Mouse (Mus musculus) right cerebral cortex, postnatal 10 days (tissue): ENCODE measurements at regions not wholly inside any gene's neighbourhood (a gene's known extent, or its start where the extent isn't known, plus 50 kb on each side); places are given as distances from the start of the nearest gene placed in this dataset.

Experiments
- DNase-seq, 2 experiments: peaks; one replicate each; pipeline ENCODE4 v3.0.0; 2021; ENCODE audit warnings: low spot score in 2 of 2

DNA sequence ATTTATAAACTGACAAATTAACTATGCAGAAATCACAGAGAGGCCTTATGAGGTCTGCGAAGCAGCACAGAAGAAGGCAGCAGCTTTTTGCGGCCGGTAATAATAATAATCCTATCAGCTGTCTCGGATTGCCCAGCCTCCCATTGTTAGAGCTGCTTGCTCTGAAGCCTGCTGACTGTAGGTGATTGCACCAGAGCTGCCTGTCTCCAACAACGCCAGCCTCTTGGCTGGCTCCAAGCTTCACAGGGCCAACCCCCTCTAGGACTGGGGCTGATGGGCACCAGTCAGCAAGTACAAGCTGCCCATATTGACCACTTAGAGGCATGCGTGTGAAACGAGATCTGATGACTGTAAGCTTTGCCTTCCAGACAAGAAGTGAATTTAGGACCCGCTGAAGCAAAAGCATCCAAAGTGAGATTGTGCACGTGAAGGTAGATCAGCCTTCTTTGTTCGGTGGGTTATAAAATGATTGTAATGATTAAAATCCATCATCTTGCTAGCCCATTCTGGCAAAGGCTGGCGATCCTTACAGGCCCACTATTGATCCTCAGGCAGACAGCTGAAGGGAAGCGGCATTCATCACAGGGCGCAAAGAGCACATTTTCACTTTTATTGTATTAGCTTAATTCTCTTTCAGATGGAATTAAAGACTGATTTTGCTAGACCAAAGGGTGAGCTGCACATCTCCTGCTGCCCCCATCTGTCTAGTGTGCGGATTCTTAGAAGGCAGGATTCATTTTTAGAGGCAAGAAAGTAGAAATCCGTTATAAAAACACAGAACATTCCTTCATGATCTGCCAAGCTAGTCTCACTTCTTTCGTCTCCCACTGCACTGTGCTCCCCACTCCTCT is 503.2 kb upstream of the Smim15 start:
- DNase-seq, result peak; percentile 39 to 59

DNA sequence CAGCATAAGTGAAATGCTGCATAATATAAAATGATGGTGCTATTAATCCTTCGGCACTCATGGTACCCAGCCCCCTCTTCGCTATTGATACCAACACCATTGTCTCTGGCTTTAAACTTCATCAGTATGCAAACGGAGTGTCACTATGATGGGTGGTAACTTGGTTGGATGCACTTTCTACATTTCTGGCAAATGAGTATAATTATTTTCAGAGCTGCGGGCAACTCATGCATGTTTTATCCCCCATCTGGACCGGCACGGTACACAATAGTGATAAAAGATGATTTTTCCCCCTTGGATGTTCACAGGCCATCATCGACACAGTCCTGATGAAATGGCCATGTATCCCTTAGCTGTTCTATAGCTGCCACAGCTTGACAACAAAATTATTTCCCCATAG is 503.9 kb upstream of the Smim15 start:
- no peak for DNase-seq

DNA sequence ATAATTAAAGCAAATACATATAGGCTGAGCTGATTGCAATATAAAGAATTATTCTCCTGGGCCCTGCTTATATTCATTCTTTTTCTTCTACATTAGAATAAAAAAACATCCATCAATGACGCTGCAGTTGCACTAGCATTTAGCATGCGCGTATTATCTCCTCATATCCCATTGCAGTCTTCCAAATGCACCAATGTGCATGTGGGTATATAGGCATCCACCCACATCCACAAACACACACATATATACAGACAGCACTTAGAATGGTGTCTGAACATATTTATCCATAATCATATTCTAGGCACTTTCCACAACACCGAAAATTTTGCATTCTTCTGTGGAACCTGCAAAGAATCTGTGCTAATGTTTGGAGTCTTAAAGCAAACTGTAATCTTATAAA is 504.4 kb upstream of the Smim15 start:
- no peak for DNase-seq

- DNase-seq, result no peak
Measured at GRCm38 (mm10) chr13:107539326-107539725, 504.9 kb upstream of the Smim15 start.

DNA sequence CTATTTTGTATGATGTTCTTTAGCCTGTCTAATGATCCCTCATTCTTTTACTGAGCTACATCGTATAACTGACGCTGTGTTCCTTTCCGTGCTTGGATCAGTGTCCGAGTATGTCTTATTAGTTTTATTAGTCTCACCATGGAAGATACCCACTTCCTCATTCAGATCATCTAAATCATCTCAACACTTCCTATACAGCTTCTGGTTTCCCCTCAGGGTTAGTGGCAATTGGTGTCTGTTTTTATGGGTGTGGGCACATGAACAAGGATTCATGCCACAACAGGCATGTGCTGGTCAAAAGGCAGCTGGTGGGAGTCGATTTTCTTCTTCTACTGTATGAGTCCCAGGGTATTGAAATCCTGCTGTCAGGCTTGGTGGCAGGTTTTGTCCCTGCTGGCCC is 509.0 kb upstream of the Smim15 start:
- DNase-seq, result no peak

DNA sequence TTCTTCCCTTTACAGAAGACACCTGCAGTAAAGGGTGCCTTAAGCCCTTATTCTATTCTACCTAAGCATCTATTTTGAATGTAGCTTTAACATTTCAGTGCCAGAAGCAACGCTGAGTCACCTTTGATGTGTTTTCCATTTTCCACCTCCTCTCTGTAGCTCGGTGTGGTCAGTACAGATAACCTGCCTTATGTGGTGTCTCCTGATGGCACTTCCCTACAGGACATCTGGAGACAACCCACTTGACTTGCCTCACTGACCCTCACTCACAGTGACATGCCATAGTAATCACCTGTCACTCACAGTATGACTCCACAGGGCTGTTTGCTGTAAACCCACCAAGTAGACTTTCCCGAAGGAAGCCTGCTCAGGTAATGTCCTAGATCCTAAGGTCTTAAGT is 510.9 kb upstream of the Smim15 start:
- DNase-seq, result no peak

GRCm38 (mm10) chr13:107531528-107531927 is 509.6 kb upstream of the Kif2a start:
- no peak for DNase-seq

DNA sequence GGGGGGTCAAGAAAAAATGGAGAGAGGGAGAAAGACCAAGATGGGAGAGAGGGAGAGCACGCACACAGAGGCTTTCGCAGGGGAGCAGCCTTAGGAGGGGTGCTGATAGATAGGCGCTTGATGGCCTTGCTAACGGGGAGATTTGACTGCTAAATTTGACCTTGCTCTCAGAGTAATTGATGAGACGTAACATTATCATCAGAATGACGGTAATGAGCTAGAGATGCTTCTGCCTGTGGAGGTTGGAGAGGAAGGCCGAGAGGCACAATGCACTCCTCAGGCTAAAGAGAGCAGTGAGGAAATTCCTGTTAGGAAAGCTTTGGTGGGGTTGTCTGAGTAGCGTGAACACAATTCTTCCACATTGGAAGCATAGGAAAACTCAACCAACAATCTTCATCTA is 509.1 kb upstream of the Kif2a start:
- no peak for DNase-seq

GRCm38 (mm10) chr13:107530392-107530791 is 508.5 kb upstream of the Kif2a start:
- DNase-seq, result no peak

- DNase-seq, result no peak
Measured at GRCm38 (mm10) chr13:107528724-107529456, 507.0 kb upstream of the Kif2a start.

DNA sequence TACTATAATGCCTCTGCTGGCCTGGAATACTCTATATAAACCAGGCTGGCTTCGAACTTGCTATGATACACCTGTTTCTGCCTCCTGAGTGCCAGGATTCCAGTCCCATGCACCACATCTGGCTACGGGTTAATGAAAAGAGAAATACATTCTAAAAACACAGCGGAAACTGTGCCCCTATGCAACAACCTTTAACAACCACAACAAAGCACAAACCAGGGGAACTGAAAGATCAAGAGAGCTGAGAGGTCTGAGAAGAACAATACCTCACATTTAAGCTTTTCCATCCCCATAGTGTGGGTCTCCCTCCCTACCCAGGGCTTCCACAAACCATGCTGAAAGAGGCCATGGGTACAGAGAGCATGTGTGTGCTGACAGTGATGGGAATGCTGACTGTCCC is 501.0 kb upstream of the Kif2a start:
- DNase-seq, result no peak

DNA sequence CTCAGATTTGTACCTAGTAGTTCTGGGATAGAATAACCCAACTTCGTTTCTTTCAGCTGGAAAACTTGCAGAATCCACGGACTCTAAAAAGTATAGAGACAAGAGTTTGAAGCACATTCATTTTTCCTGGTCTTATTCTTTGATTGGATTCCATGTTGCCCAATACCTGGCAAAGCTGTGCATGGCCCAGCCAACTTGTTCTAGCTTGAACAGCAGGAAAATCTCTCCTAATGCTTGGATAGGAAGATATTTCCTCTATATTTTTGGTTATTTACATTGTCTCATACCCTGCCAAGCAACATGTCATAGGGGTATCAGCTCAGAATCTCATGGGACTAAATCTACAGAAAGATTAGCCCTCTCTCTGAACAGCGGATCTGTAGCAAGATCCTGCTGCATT is 492.3 kb upstream of the Kif2a start:
- DNase-seq, result no peak

DNA sequence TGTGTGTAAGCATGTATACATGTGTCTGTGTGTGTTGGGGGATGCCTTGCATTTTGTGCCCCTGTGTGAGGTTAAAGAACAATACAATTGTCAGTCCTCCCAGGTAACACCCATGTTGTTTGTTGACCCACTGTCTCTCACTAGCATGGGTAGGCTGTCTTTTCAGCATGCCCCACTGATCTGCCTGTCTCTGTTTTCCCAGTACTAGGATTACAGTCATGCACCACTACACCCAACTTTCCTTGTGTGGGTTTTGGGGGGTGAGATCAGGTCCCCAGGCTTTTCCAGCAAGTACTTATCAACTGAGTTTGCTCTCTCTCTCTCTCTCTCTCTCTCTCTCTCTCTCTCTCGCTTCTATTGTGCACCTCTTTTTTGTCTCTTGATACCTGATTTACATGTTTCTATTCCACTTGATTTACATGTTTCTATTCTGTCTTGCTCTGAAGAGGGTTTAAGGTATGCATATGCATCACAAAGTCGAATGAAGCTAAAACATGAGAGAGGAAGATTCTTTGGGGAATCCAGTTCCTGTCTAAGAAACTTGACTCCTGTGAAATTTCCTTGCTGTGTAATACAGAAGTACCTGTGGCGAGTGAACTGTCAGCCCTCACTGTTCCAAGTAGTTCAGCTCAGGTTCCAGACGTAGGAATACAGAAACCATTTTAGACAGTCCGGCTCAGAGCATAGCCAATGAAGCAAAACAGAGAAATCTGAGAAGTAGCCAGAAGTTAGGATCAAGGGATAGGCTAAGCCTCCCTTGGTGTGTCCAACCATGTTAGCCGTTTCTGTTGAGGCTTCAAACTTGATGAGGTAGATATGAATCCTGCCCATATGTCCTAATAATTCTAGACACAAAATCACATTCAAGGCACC is 491.6 kb upstream of the Kif2a start:
- no peak for DNase-seq

- no peak for DNase-seq
Measured at GRCm38 (mm10) chr13:107507336-107507735, 485.4 kb upstream of the Kif2a start.

DNA sequence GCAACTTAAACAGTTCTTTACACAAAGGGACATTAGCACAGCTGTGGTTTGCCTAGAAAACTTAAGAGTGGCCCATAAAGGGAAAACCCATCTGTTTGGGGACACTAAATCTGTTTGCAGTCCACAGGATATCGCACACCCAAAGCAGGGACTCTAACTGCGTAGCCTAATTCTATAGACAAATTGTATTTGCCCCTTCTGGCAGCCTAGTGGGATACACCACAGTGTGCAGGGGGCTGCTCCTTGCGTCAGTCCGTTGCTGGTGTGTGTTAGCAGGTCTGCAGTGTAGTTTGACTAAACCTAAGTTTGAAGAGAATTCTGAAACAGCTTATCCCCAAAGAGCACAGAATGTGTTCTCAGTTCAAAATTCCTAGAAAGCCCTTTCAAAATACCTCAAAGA is 484.9 kb upstream of the Kif2a start:
- no peak for DNase-seq

DNA sequence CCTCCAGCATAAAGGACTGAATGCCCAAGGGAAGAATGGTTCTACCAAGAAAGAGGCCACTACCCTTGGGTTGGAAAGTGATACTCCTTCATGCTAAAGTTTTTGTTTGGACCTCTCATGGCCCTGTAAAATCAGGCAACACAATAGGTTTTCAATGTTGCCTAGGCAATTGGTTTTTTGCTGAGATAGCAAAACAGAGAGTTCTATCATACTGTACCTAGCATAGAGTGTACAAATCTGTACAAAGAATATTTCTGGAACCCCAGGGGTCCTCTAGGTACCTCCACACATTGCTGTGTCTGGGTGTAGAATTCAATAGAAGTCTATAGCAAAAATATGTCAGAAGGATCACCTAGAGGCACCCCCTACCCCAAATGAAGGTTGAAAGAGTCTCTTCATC is 483.4 kb upstream of the Kif2a start:
- no peak for DNase-seq

DNA sequence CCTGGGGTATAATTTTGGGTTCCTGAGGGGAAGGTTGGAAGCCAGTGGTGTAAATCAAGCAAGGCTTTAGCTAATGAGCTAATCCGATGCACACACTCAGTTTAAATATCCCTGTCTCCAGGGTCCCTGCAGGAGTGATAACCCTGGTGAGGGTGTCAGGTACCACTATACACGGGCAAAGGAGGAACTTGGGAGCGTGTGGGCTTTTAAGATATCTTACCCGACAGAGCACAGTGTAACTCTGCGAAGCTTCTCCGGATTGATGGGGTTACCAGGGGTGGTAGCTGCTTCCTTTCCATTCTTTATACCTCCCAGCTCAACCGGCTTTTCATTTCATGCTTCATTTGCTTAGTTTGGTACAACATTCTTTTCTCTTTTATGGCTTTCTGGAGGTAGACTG is 480.3 kb upstream of the Kif2a start:
- DNase-seq, result no peak

DNA sequence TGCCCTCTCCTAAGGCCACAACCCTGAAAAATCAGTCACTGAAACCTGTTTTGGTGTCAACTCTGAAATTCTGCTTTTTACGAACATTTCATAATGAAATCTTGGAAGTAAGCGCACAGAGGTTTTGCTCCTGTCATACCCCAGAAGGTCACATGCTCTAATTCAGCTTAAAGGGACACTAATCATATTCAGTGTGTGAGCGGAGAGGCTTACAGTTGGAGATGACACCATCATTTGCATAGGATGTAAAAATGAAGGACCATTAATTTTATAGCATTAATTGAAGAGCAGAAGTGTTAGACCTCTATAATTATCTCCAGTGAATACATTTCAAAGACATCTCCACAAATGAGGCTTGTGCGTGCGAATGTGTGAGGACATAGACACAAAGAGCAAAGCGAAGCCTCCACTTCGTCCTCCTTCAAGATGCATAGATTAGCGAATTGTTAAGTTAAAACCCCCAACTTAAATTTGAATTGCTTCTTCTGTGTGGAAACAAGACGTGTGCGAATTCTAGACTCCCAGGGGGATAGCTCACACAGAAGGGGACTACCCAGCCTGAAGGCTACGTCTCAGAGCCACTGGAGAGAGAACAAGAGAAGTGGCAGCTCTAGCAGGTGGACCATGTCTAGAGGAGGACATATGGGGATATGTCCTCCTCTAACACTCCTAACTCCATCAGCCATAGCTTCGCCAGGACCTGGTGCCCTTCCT is 479.0 kb upstream of the Kif2a start:
- DNase-seq, result no peak

GRCm38 (mm10) chr13:107499296-107499695 is 477.4 kb upstream of the Kif2a start:
- DNase-seq, result no peak

GRCm38 (mm10) chr13:107495161-107495732 is 473.3 kb upstream of the Kif2a start:
- DNase-seq, result no peak

DNA sequence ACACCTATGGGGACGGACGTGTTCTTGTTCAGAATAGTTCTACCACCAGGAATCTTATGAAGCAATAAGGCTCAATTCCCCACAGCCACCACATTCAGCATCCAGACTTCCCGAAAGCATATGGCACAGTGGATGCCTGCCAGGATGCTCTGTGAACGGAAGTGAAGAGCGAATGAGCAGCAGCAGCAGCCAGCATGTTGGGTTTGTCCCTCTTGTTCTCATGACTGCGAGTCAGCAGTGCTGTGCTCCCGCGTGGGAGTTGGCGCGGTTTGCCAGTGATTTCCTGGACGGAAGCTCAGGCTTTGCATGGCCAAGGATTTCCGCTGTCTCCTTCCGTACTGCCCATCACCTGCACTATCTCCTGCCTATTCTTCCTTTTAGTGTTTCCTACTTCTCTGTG is 471.8 kb upstream of the Kif2a start:
- DNase-seq, result peak; percentile 88 to 91
